Mouse (Mus musculus): ENCODE measurements at regions not wholly inside any gene's neighbourhood (a gene's known extent, or its start where the extent isn't known, plus 50 kb on each side); places are given as distances from the start of the nearest gene placed in this dataset.

- peak; percentile 11 for DNase-seq (ENCODE audit: low read depth, low spot score)
These were observed 352.2 kb upstream of the Ubash3b start for GRCm38 (mm10) chr9:41513701-41514100.

- no peak for DNase-seq (ENCODE audit: low read depth, low spot score)
These were observed 348.1 kb upstream of the Ubash3b start for GRCm38 (mm10) chr9:41509597-41509996.

GRCm38 (mm10) chr9:41508746-41509145 lies 347.2 kb upstream of the Ubash3b start:
- DNase-seq (ENCODE audit: low read depth, low spot score): no peak

GRCm38 (mm10) chr9:41498326-41498725 lies 336.8 kb upstream of the Ubash3b start:
- no peak for DNase-seq (ENCODE audit: low read depth, low spot score)

- DNase-seq (ENCODE audit: low read depth, low spot score): no peak
These were observed 328.6 kb upstream of the Ubash3b start for GRCm38 (mm10) chr9:41490112-41490511.

GRCm38 (mm10) chr9:41488046-41488445 lies 326.5 kb upstream of the Ubash3b start:
- no peak for DNase-seq (ENCODE audit: low read depth, low spot score)

- no peak for DNase-seq (ENCODE audit: low read depth, low spot score)
These were observed 321.7 kb upstream of the Ubash3b start for GRCm38 (mm10) chr9:41483218-41483617.

- DNase-seq (ENCODE audit: low read depth, low spot score): no peak
These were observed 320.2 kb upstream of the Ubash3b start for GRCm38 (mm10) chr9:41481611-41482266.

- no peak for DNase-seq (ENCODE audit: low read depth, low spot score)
These were observed 318.6 kb upstream of the Ubash3b start for GRCm38 (mm10) chr9:41479854-41480749.

- DNase-seq (ENCODE audit: low read depth, low spot score): no peak
These were observed 317.6 kb upstream of the Ubash3b start for GRCm38 (mm10) chr9:41479085-41479484.

GRCm38 (mm10) chr9:41478106-41478848 lies 316.8 kb upstream of the Ubash3b start:
- no peak for DNase-seq (ENCODE audit: low read depth, low spot score)

GRCm38 (mm10) chr9:41475326-41475725 lies 313.8 kb upstream of the Ubash3b start:
- DNase-seq (ENCODE audit: low read depth, low spot score): no peak

GRCm38 (mm10) chr9:41474945-41475297 lies 313.4 kb upstream of the Ubash3b start:
- no peak for DNase-seq (ENCODE audit: low read depth, low spot score)

- DNase-seq (ENCODE audit: low read depth, low spot score): peak; percentile 64
These were observed 312.9 kb upstream of the Ubash3b start for GRCm38 (mm10) chr9:41474244-41474944.

GRCm38 (mm10) chr9:41473506-41473905 lies 312.0 kb upstream of the Ubash3b start:
- no peak for DNase-seq (ENCODE audit: low read depth, low spot score)

GRCm38 (mm10) chr9:41471345-41471744 lies 309.8 kb upstream of the Ubash3b start:
- no peak for DNase-seq (ENCODE audit: low read depth, low spot score)

- DNase-seq (ENCODE audit: low read depth, low spot score): no peak
These were observed 308.5 kb upstream of the Ubash3b start for GRCm38 (mm10) chr9:41470010-41470409.

GRCm38 (mm10) chr9:41469414-41469813 lies 307.9 kb upstream of the Ubash3b start:
- no peak for DNase-seq (ENCODE audit: low read depth, low spot score)

GRCm38 (mm10) chr9:41464057-41464685 lies 302.7 kb upstream of the Ubash3b start:
- no peak for DNase-seq (ENCODE audit: low read depth, low spot score)

- peak; percentile 86 for DNase-seq (ENCODE audit: low read depth, low spot score)
These were observed 300.2 kb upstream of the Ubash3b start for GRCm38 (mm10) chr9:41461742-41462141.

- no peak for DNase-seq (ENCODE audit: low read depth, low spot score)
These were observed 299.2 kb upstream of the Ubash3b start for GRCm38 (mm10) chr9:41460709-41461108.
